Mouse (Mus musculus): ENCODE measurements around the gene Zfp710.
"Not testable (repeated sequence)": the region's sequence is repeated elsewhere in the genome, so short reads cannot be mapped to it uniquely, and the experiment has no call there.

Zfp710 gene

GRCm38 (mm10) chr7:80114451-80115223 is 90.0 kb downstream of the Zfp710 start:
- peak; percentile 83 for DNase-seq (ENCODE audit: low read depth, low spot score)

DNA sequence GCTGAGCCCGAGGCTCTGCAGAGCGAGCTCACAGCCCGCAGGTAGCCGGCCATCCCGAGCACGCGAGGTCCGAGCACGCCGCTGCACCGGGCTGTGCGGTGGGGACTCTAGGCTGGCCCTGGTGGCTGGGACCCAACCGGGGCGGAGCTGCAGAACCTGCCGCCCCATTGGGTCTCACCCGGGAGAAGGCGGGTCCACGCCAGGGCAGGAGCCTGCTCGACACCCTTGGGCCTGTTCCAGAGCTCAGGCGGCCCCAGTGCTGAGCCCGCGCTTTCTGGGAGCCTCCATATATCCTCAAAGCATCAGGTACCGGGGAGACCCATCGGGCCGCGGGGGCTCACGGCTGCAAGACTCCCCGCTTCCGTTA is 90.6 kb downstream of the Zfp710 start, which contains the start of gene Idh2:
Gene Idh2 (minus strand): TSS at position 169 of the 367 bp plus-strand sequence.
- DNase-seq (ENCODE audit: low read depth, low spot score): peak; percentile 91

GRCm38 (mm10) chr7:80116158-80116557 is 91.5 kb downstream of the Zfp710 start:
- DNase-seq (ENCODE audit: low read depth, low spot score): no peak

DNA sequence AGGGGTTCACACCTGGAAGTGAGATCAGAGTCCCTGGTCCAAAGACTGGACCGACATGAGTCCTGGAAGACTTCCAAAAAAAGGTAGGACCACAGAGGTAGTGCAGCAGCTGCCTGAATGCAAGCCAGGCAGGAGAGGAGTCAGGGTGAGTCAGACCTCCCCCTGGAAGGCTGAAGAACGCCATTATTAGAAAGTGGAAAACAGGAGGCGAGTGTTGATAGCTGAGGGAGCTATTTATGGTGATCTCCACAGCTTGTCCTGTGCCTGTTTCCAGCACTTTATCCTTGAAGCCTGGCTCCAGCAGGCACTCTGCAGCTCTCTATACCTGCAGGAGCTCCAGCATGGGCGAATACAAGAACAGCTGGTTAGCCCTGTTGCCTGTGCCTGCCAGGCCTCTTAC is 94.6 kb downstream of the Zfp710 start:
- no peak for DNase-seq (ENCODE audit: low read depth, low spot score)

- DNase-seq (ENCODE audit: low read depth, low spot score): no peak
Measured at GRCm38 (mm10) chr7:80121083-80121482, 96.5 kb downstream of the Zfp710 start.

DNA sequence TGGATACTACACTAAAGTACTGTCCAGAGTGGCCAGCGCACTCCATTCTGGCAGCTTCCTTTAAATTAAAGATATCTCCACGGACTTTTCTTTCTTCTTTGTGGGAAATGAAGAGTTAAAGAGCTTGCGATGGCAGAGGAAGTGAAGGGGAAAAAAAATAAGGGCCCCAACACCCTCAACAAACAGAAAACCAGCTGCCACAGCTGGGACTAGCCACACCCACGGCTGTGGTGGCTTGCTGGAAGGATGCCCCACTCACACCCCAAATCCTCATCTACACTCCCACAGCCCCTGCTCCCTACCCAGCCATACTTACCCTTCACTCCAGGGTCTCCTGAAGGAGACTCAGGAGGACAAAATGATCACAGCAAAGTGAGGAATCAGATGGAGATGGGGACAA is 98.5 kb downstream of the Zfp710 start:
- DNase-seq (ENCODE audit: low read depth, low spot score): no peak

- no peak for DNase-seq (ENCODE audit: low read depth, low spot score)
Measured at GRCm38 (mm10) chr7:80123672-80124071, 99.1 kb downstream of the Zfp710 start.

GRCm38 (mm10) chr7:80129278-80129677 is 104.7 kb downstream of the Zfp710 start:
- peak; percentile 66 for DNase-seq (ENCODE audit: low read depth, low spot score)

DNA sequence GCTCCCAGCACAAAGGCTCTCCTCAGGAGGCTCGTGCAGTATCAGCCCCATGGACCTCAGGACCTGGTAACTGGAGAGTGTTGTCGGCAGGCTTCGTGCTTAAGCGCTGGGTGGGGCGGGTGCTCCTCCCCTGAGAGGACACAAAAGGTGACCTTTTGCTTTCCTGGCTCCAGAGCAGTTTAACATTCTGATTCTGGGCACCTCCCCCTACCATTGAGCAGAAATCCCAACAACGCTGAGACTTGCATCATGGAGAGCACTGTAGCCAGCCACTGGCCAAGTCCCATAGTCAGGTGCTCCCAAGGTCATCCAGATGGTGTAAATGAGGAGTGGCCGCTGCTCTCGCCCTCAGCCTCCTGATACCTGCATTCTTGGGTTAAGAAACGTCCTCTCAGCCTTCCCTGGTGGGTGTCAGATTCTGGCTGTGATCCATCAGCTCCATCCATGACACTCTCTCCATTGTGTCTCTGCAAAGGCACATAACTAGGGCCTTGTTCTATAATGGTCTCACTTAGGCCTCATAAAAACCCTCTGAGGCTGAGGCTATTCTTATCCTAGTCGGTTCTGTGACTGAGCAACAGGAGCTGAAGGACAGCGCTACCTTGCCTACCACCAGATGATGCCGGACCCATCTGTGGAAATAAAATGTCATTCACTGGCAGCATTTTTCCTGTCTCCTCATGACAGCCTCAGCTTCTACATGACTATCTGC is 105.9 kb downstream of the Zfp710 start:
- DNase-seq (ENCODE audit: low read depth, low spot score): peak; percentile 99

- DNase-seq (ENCODE audit: low read depth, low spot score): not testable (repeated sequence)
Measured at GRCm38 (mm10) chr7:80131315-80131714, 106.7 kb downstream of the Zfp710 start.

GRCm38 (mm10) chr7:80132541-80132940 is 107.9 kb downstream of the Zfp710 start:
- peak; percentile 91 for DNase-seq (ENCODE audit: low read depth, low spot score)

- DNase-seq (ENCODE audit: low read depth, low spot score): no peak
Measured at GRCm38 (mm10) chr7:80134454-80135172, 110.0 kb downstream of the Zfp710 start.

- DNase-seq (ENCODE audit: low read depth, low spot score): no peak
Measured at GRCm38 (mm10) chr7:80135173-80135532, 110.5 kb downstream of the Zfp710 start.

DNA sequence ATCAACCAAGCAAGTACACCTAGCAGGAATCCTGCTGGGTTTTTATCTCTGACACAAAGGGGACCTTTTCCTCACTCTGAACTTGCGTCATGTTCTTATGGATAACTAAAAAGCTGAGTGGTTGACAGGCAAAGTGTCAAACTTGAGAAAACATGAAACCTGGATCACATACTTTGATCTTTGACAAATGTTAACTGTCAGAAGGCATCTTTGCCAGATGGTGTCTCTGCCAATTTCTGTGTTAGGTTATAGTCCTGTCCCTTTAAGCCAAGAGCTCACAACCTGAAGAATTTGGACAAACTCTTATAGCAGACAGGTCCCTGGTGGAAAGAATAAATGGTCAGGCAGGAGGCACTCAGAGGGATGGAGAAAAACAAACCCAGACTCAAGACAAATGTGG is 113.8 kb downstream of the Zfp710 start:
- DNase-seq (ENCODE audit: low read depth, low spot score): no peak

- DNase-seq (ENCODE audit: low read depth, low spot score): peak; percentile 81
Measured at GRCm38 (mm10) chr7:80140815-80141214, 116.2 kb downstream of the Zfp710 start.
